ENCODE assay signal across 9 mouse cellular contexts in the genomic region with DNA sequence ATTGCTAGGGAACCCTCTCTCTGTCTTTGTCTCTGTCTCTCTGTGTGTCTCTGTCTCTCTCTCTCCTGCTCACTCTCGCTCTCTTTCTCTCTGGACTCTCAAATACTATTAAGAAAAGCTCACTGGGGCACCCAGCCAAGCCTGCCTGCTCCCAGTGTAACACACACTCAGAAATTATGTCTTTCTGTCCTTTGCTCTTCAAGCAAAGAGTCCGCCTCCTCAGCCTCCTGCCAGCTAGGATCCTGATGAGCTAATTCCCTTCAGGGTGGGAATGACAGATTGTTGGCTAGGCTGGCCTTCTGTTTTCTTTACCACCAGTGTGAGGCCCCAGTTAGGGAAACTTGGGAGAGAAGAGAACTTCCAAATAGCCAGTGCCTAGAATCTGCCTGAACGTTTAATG. TPM values are rescaled to one million over a fixed set of nuclear protein-coding genes. Genes with fewer than 3 reads are reported as not detected.
DNase-seq lines count a peak whose midpoint lies in the region; ATAC-seq lines count a peak whose summit lies in the region.
"Had no signal": no experiment of that assay in that cellular context is flagged by ENCODE, and none has a peak within 500 bp of the region (broad histone marks: within the 10 kb centered on the region; RNA-seq: fewer than 3 reads in every experiment).

No protein-coding gene starts in this region.

- H3K36me3 ChIP-seq in forebrain, embryonic 14.5 days (ENCODE audit: control insufficient read depth, insufficient read depth, low read length) = no peaks in the 10 kb centered on the region
- H3K36me3 ChIP-seq in hindbrain, embryonic 12.5 days = no peaks in the 10 kb centered on the region
- H3K36me3 ChIP-seq: limb, embryonic 12.5 days had no signal

- H3K4me1 ChIP-seq in forebrain, embryonic 14.5 days (ENCODE audit: control insufficient read depth, insufficient read depth, low read length) = peaks cover 31% of the 10 kb centered on the region
- peaks cover 21% of the 10 kb centered on the region for H3K4me1 ChIP-seq in hindbrain, embryonic 12.5 days

- intact Hi-C loops in left cerebral cortex, postnatal 25 days (cut with DNase I) = loop anchor here (2.0 kb wide), 1 partner anchor 66 kb away; no protein-coding TSS in a partner anchor

- no peaks in the 10 kb centered on the region for H3K9me3 ChIP-seq in forebrain, embryonic 14.5 days (replicated peaks; ENCODE audit: control insufficient read depth, low read length)
- H3K9me3 ChIP-seq in hindbrain, embryonic 12.5 days (replicated peaks) = no peaks in the 10 kb centered on the region
- H3K9me3 ChIP-seq: limb, embryonic 12.5 days had no signal

- H3K4me2 ChIP-seq in forebrain, embryonic 14.5 days (ENCODE audit: low read length) = no peak overlapping the region
- no peak overlapping the region for H3K4me2 ChIP-seq in hindbrain, embryonic 12.5 days (replicated peaks)
- H3K4me2 ChIP-seq: limb, embryonic 12.5 days had no signal

- WGBS in forebrain, embryonic 14.5 days = 9% methylated on average over 3 of the region's 3 CpGs
- WGBS in hindbrain, embryonic 12.5 days = 46% methylated on average over 3 of the region's 3 CpGs

- peak; percentile 13 to 22 for DNase-seq in cerebellum, adult 18-20 months
- DNase-seq in 3T3-L1 (ENCODE audit: low read depth, low spot score) = peak; percentile 98
- DNase-seq in forebrain, embryonic 14.5 days (ENCODE audit: low spot score) = peak; percentile 91
- peak; percentile 28 to 48 for DNase-seq in left cerebral cortex, postnatal 25 days (ENCODE audit: low spot score in 2 of 2)
- peak; percentile 49 for DNase-seq in right cerebral cortex, postnatal 4 days

- H3K9ac ChIP-seq in forebrain, embryonic 14.5 days (ENCODE audit: low read length) = no peak overlapping the region
- no peak overlapping the region for H3K9ac ChIP-seq in hindbrain, embryonic 12.5 days
- H3K9ac ChIP-seq: limb, embryonic 12.5 days had no signal

- no peak for ATAC-seq in cerebellum, adult (ENCODE audit: insufficient number of reproducible peaks, low FRiP score, low TSS enrichment)
- peak; percentile 80 for ATAC-seq in forebrain, embryonic 14.5 days
- peak; percentile 38; the same call in 1 of the 2 replicates for ATAC-seq in hindbrain, embryonic 12.5 days (ENCODE audit: low FRiP score)
- no peak for ATAC-seq in erythroblast, adult 5-6 weeks (replicated peaks; ENCODE audit: low FRiP score, poor library complexity, severe bottlenecking)

- peak overlapping the region; percentile 58 for H3K27ac ChIP-seq in forebrain, embryonic 14.5 days (ENCODE audit: low read depth, low read length)
- H3K27ac ChIP-seq in hindbrain, embryonic 12.5 days = no peak overlapping the region; the same call in 1 of the 2 replicates
- H3K27ac ChIP-seq: limb, embryonic 12.5 days had no signal

- no peaks in the 10 kb centered on the region for H3K27me3 ChIP-seq in forebrain, embryonic 14.5 days (replicated peaks; ENCODE audit: control insufficient read depth, insufficient read depth, low read length)
- no peaks in the 10 kb centered on the region for H3K27me3 ChIP-seq in hindbrain, embryonic 12.5 days
- H3K27me3 ChIP-seq: limb, embryonic 12.5 days had no signal

- H3K4me3 ChIP-seq in forebrain, embryonic 14.5 days (ENCODE audit: low read depth, low read length) = no peak overlapping the region
- H3K4me3 ChIP-seq in hindbrain, embryonic 12.5 days = no peak overlapping the region
- H3K4me3 ChIP-seq: limb, embryonic 12.5 days had no signal

RNA-seq across cellular contexts. Expression of a gene that starts 57.1 kb away (rescaled TPM):
- 49.4 and 51.2 TPM in 2 replicates for polyA plus RNA-seq in forebrain, embryonic 14.5 days (2014; fragmentation: Nextera tagmentation; extraction: Ambion mirVana)
- polyA plus RNA-seq in hindbrain, embryonic 12.5 days (2016; fragmentation: Nextera tagmentation; extraction: Ambion mirVana) = 58.8 and 64.3 TPM in 2 replicates
- 10 to 100 TPM; 23.8 to 26.4 TPM for total RNA-seq in left cerebral cortex, postnatal 25 days (2021)
- total RNA-seq in erythroblast, adult 5-6 weeks (2015; ENCODE audit: low replicate concordance) = 13.4 and 15.2 TPM in 2 replicates
- total RNA-seq in erythroblast, adult 5-6 weeks (2017; ENCODE audit: low replicate concordance) = 9.6 and 10.0 TPM in 2 replicates

Comparison
In these comparisons a context has a peak if more than half of its experiments do, and no peak if none do; other contexts are left out.
1. DNase-seq: peak in every context shown above with its lines; median percentile 98 in 3T3-L1; 91 in forebrain, embryonic 14.5 days; 49 in right cerebral cortex, postnatal 4 days; 38 in left cerebral cortex, postnatal 25 days; 18 in cerebellum, adult 18-20 months.
2. ATAC-seq: peak in forebrain, embryonic 14.5 days (single experiment) and hindbrain, embryonic 12.5 days (single experiment); none in cerebellum, adult (single experiment) and erythroblast, adult 5-6 weeks (single experiment).